Mouse (Mus musculus): ENCODE measurements around the gene C87436. TPM values are rescaled to one million over a fixed set of nuclear protein-coding genes. Genes with fewer than 3 reads are reported as not detected.

C87436 gene
- polyA plus RNA-seq, 1 experiment from 2014 or later, result 33.6 TPM

DNA sequence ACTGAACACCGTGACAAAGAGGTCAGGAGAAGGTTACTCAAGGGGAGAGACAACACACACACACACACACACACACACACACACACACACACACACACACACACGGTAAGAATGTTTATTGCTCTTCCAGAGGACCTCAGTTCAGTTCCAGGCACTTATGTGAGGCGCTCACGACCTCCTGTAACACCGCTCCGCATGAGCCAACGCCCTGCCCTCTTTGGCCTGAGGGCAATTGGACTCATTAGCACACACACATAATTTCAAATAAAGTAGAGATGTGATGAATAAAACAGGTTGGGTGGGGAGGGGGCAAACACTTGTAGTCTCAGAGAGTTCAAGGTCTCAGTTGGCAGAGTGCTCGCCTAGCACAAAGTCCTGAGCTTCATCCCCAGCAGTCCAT is 58.0 kb downstream of the C87436 start:
- ATAC-seq, result no peak
- H3K4me2 ChIP-seq (ENCODE audit: low read length), result no peak overlapping the region

DNA sequence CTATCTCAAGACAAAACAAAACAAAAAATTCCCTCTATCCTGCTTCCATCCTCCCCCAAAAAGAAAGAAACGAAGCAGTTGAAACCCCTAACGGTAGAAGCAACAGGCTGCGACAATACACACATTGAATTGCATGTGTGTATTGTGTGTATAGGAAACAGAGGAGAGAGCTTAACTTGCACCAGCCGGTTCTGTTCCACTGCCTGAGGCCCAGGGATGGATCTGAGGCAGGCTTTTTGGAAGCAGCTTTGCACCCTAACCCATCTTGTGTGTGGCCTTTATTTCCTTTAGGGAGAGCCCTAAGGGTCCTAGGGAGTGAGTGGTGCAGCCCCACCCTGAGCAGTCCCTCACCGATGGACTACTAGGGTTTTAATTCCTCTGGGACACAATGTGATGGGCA is 58.4 kb downstream of the C87436 start:
- 66% methylated on average over 5 of the region's 5 CpGs for WGBS
- Histone ChIP-seq H3K4me1 (ENCODE audit: control insufficient read depth, insufficient read depth, low read length) (no peaks in the 10 kb centered on the region), H3K4me2 (ENCODE audit: low read length) (no peak overlapping the region), H3K9me3 (replicated peaks; ENCODE audit: control insufficient read depth, low read length) (no peaks in the 10 kb centered on the region), H3K27me3 (replicated peaks; ENCODE audit: control insufficient read depth, insufficient read depth, low read length) (no peaks in the 10 kb centered on the region), H3K27ac (ENCODE audit: low read depth, low read length) (no peak overlapping the region), H3K9ac (ENCODE audit: low read length) (no peak overlapping the region), H3K36me3 (ENCODE audit: control insufficient read depth, insufficient read depth, low read length) (no peaks in the 10 kb centered on the region), H3K4me3 (ENCODE audit: low read depth, low read length) (no peak overlapping the region)
- ATAC-seq, result no peak
- DNase-seq (ENCODE audit: low spot score), result no peak

More for the DNA sequence above, 58.0 kb downstream of the C87436 start:
- 87% methylated on average over 8 of the region's 8 CpGs for WGBS
- Histone ChIP-seq H3K27me3 (replicated peaks; ENCODE audit: control insufficient read depth, insufficient read depth, low read length) (no peaks in the 10 kb centered on the region), H3K4me1 (ENCODE audit: control insufficient read depth, insufficient read depth, low read length) (no peaks in the 10 kb centered on the region), H3K36me3 (ENCODE audit: control insufficient read depth, insufficient read depth, low read length) (no peaks in the 10 kb centered on the region), H3K27ac (ENCODE audit: low read depth, low read length) (no peak overlapping the region), H3K4me3 (ENCODE audit: low read depth, low read length) (no peak overlapping the region), H3K9ac (ENCODE audit: low read length) (no peak overlapping the region), H3K9me3 (replicated peaks; ENCODE audit: control insufficient read depth, low read length) (no peaks in the 10 kb centered on the region)
- no peak for DNase-seq (ENCODE audit: low spot score)

DNA sequence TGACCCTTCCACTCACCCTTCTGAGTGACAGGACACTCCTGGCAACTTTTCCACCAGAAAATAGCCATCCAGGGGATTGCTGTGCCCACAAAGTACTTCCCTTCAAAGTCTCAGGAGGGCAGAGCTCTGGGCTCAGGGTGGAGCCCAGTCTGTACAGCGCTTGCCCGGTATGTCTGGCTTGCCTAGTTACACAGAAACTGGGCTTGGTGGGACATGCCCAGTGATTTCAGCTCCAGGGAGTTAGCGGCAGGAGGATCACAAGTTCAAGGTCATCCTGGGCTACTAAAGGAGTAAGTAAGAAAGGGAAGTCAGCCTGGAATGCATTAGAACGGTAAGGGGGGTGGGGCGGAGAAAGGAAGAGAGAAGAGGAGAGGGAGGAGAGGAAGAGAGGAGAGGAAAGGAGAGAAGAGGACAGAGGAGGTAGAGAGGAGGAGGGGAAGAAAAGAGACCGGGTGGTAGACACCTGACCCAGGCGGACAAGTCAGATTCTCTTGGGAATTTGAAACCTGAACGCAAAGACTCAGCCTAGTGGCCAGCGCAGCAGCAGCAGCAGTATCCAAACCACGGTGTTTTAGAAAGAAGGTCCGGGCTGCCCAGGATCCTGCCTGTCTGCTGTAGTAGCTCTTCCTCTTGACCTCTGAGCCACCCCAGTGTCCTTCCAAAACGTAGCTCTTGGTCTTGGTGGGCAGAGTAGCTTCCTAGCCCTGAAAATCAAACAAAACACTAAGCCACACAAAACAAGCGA is 59.1 kb downstream of the C87436 start:
- DNase-seq (ENCODE audit: low spot score), result no peak
- no peak for ATAC-seq
- no peak overlapping the region for H3K4me3 ChIP-seq (ENCODE audit: low read depth, low read length)

DNA sequence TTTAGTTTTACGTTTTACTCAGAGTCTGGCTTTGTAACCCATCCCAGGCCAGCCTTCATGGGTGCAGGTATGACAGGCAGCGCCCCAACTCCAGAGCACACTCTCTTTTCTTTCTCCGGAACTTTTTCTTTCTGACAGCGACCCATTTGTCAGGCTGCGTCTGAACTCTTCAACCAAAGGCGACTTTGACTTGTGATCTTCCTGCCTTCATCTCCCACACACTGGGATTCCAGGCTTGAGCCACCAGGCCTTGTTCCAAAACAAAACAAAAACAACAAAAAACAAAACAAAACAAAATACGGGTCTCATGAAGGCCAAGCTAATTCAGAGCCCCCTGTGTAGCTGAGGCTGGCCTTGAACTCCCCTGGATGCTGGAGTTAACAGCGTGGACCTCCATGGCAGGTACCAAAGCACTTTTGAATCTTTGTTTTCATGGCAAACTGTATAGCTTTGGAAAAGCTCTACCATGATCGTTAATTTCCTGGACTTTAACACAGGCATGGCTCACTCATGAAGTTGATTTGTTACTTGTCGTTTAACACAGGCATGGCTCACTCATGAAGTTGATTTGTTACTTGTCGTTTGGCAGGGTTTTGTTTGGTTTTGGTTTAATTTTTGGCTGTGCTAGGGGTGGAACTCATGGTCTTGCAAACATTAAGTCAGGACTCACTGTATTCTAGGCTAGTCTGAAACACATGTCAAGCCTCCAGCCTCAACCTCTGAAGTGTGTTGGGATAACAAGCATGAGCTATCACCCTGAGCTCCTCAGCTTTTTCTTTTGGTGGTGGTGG is 60.0 kb downstream of the C87436 start:
- Histone ChIP-seq H3K27ac (ENCODE audit: low read depth, low read length) (no peak overlapping the region), H3K4me2 (ENCODE audit: low read length) (no peak overlapping the region), H3K9me3 (replicated peaks; ENCODE audit: control insufficient read depth, low read length) (no peaks in the 10 kb centered on the region), H3K4me1 (ENCODE audit: control insufficient read depth, insufficient read depth, low read length) (no peaks in the 10 kb centered on the region), H3K9ac (ENCODE audit: low read length) (no peak overlapping the region), H3K36me3 (ENCODE audit: control insufficient read depth, insufficient read depth, low read length) (no peaks in the 10 kb centered on the region), H3K27me3 (replicated peaks; ENCODE audit: control insufficient read depth, insufficient read depth, low read length) (no peaks in the 10 kb centered on the region), H3K4me3 (ENCODE audit: low read depth, low read length) (no peak overlapping the region)
- DNase-seq (ENCODE audit: low spot score) (no peak), ATAC-seq (no peak)
- WGBS, result 70% methylated on average over 11 of the region's 11 CpGs

More for the DNA sequence above, 59.1 kb downstream of the C87436 start:
- no peak overlapping the region for H3K27ac ChIP-seq (ENCODE audit: low read depth, low read length)
- H3K27me3 ChIP-seq (replicated peaks; ENCODE audit: control insufficient read depth, insufficient read depth, low read length), result no peaks in the 10 kb centered on the region
- no peaks in the 10 kb centered on the region for H3K4me1 ChIP-seq (ENCODE audit: control insufficient read depth, insufficient read depth, low read length)
- WGBS, result 32% methylated on average over 13 of the region's 13 CpGs
- no peak overlapping the region for H3K9ac ChIP-seq (ENCODE audit: low read length)
- no peak overlapping the region for H3K4me2 ChIP-seq (ENCODE audit: low read length)
- H3K9me3 ChIP-seq (replicated peaks; ENCODE audit: control insufficient read depth, low read length), result no peaks in the 10 kb centered on the region
- no peaks in the 10 kb centered on the region for H3K36me3 ChIP-seq (ENCODE audit: control insufficient read depth, insufficient read depth, low read length)

DNA sequence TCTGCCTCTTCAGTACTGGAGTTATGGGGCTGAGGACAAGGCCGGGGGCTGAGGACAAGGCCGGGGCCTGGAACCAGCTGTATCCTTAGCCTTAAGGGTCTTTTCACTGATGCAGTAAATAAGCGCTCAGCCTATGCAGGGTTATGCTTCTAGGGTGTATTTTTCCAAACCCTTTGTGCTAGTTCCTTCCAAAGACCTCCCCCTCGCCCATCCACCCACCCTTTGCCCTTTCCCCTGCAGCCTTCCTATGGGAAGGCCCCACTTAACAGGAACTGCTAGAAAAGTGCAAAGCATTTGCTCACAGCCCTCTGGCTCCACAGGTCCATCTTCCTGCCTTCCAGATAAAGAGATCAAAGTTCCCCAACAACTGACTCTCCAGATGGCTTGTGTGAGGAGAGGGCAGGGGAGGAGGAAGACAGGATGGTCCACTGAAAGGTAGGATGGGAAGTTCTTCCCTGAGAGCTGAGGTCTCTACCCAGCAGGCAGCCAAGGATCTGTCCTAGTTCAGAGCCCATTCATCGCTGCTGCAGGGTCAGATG is 61.5 kb downstream of the C87436 start:
- DNase-seq (ENCODE audit: low spot score), result no peak
- Histone ChIP-seq H3K27me3 (replicated peaks; ENCODE audit: control insufficient read depth, insufficient read depth, low read length) (no peaks in the 10 kb centered on the region), H3K9ac (ENCODE audit: low read length) (peak overlapping the region; percentile 13; the same call in 1 of the 2 replicates), H3K4me3 (ENCODE audit: low read depth, low read length) (no peak overlapping the region), H3K27ac (ENCODE audit: low read depth, low read length) (no peak overlapping the region), H3K4me2 (ENCODE audit: low read length) (no peak overlapping the region), H3K4me1 (ENCODE audit: control insufficient read depth, insufficient read depth, low read length) (no peaks in the 10 kb centered on the region), H3K36me3 (ENCODE audit: control insufficient read depth, insufficient read depth, low read length) (no peaks in the 10 kb centered on the region), H3K9me3 (replicated peaks; ENCODE audit: control insufficient read depth, low read length) (no peaks in the 10 kb centered on the region)
- ATAC-seq, result no peak
- 71% methylated on average over 5 of the region's 5 CpGs for WGBS

DNA sequence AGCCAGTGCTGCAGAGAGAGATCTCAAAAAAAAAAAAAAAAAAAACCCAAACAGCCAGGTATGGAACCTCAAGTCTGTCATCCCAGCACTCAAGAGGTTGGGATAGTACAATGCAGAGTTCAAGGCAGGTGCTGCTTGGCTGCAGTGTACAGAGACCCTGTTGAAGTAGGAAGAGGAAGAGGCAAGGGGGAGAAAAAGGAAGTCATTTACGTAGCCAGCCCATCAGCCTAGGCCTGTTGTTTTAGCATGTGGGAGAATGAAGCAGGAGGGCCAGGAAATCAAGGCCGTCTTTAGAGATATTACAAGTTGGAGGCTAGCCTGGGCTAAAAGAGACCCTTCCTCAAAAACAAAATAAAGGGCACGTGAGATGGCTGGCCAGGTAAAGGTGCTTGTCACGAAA is 65.3 kb downstream of the C87436 start:
- no peak for DNase-seq (ENCODE audit: low spot score)
- Histone ChIP-seq H3K4me2 (ENCODE audit: low read length) (no peak overlapping the region), H3K4me3 (ENCODE audit: low read depth, low read length) (no peak overlapping the region), H3K9ac (ENCODE audit: low read length) (no peak overlapping the region), H3K9me3 (replicated peaks; ENCODE audit: control insufficient read depth, low read length) (no peaks in the 10 kb centered on the region), H3K36me3 (ENCODE audit: control insufficient read depth, insufficient read depth, low read length) (no peaks in the 10 kb centered on the region), H3K27ac (ENCODE audit: low read depth, low read length) (no peak overlapping the region), H3K27me3 (replicated peaks; ENCODE audit: control insufficient read depth, insufficient read depth, low read length) (no peaks in the 10 kb centered on the region), H3K4me1 (ENCODE audit: control insufficient read depth, insufficient read depth, low read length) (no peaks in the 10 kb centered on the region)
- no peak for ATAC-seq
- 83% methylated on average over 4 of the region's 4 CpGs for WGBS

DNA sequence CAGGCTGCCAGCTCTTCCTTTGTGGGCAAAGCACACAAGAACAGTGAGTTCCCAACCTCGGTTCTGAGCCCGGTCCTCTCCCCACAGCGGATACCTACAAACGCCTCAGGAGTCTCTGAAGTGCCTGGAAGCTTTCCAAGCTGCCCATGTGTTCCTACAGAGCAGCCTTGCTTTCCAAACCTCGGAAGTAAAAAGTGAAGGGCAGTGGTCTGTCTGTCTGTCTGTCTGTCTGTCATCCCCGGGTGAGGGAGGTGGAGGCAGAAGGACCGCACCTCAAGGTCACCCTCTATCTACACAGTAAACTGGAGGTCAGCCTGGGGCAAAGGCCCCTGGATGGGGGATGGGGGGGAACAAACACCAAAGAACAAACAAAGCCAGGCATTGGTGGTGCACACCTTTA is 67.5 kb downstream of the C87436 start:
- Histone ChIP-seq H3K36me3 (ENCODE audit: control insufficient read depth, insufficient read depth, low read length) (no peaks in the 10 kb centered on the region), H3K4me3 (ENCODE audit: low read depth, low read length) (no peak overlapping the region), H3K27ac (ENCODE audit: low read depth, low read length) (no peak overlapping the region), H3K9me3 (replicated peaks; ENCODE audit: control insufficient read depth, low read length) (no peaks in the 10 kb centered on the region), H3K27me3 (replicated peaks; ENCODE audit: control insufficient read depth, insufficient read depth, low read length) (no peaks in the 10 kb centered on the region), H3K9ac (ENCODE audit: low read length) (no peak overlapping the region), H3K4me1 (ENCODE audit: control insufficient read depth, insufficient read depth, low read length) (no peaks in the 10 kb centered on the region), H3K4me2 (ENCODE audit: low read length) (no peak overlapping the region)
- DNase-seq (ENCODE audit: low spot score), result no peak
- WGBS, result 71% methylated on average over 7 of the region's 7 CpGs
- no peak for ATAC-seq

DNA sequence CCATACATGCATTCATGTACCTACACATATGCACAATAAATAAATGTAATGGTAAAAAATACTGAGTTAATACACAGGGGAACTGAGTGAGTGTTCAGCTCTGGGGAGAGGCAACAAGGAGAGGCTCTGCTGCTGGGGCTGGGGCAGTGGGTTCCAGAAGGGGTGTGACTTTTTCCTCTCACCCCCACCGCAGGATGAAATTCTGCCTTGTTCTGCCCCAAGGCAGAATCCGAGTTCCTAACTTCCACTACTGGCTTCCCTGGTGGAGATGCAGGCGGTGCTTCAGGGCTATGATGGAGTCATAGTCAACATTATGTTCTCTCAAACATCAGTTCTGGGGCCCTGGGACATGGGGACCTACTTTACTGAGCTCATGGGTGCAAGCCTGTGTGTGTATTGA is 68.1 kb downstream of the C87436 start:
- Histone ChIP-seq H3K9ac (ENCODE audit: low read length) (no peak overlapping the region), H3K4me2 (ENCODE audit: low read length) (no peak overlapping the region), H3K9me3 (replicated peaks; ENCODE audit: control insufficient read depth, low read length) (no peaks in the 10 kb centered on the region), H3K4me3 (ENCODE audit: low read depth, low read length) (no peak overlapping the region), H3K4me1 (ENCODE audit: control insufficient read depth, insufficient read depth, low read length) (no peaks in the 10 kb centered on the region), H3K27ac (ENCODE audit: low read depth, low read length) (no peak overlapping the region), H3K36me3 (ENCODE audit: control insufficient read depth, insufficient read depth, low read length) (no peaks in the 10 kb centered on the region), H3K27me3 (replicated peaks; ENCODE audit: control insufficient read depth, insufficient read depth, low read length) (no peaks in the 10 kb centered on the region)
- ATAC-seq (no peak), DNase-seq (ENCODE audit: low spot score) (no peak)
- 85% methylated on average over 3 of the region's 3 CpGs for whole genome bisulfite sequencing

DNA sequence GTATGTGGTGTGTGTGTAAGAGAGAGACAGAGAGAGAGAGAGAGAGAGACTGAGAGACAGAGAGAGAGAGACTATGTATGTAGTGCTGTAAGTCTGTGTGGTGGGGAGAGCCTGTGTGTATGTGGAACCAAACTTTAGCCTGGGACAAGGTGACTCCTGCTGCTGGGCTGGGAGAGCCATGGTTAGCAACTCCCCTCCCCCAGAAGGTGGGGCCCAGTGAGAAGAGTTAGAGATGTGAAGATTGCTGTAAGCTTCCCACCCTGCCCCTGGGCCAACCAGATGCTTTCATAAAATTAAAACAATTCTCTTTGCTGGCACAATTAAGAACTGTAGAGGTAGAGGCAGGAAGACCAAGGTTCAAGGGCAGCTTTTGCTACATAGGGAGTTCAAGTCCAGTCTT is 68.9 kb downstream of the C87436 start:
- H3K9me3 ChIP-seq (replicated peaks; ENCODE audit: control insufficient read depth, low read length), result no peaks in the 10 kb centered on the region
- no peak for ATAC-seq
- H3K36me3 ChIP-seq (ENCODE audit: control insufficient read depth, insufficient read depth, low read length), result no peaks in the 10 kb centered on the region
- H3K27me3 ChIP-seq (replicated peaks; ENCODE audit: control insufficient read depth, insufficient read depth, low read length), result no peaks in the 10 kb centered on the region
- no peak overlapping the region for H3K4me2 ChIP-seq (ENCODE audit: low read length)
- no peak overlapping the region for H3K9ac ChIP-seq (ENCODE audit: low read length)
- H3K27ac ChIP-seq (ENCODE audit: low read depth, low read length), result no peak overlapping the region
- no peaks in the 10 kb centered on the region for H3K4me1 ChIP-seq (ENCODE audit: control insufficient read depth, insufficient read depth, low read length)
- no peak overlapping the region for H3K4me3 ChIP-seq (ENCODE audit: low read depth, low read length)
- no peak for DNase-seq (ENCODE audit: low spot score)
